Mouse (Mus musculus): Measurements from ENCODE around the gene Hbs1l. TPM values are rescaled to one million over a fixed set of nuclear protein-coding genes. Genes with fewer than 3 reads are reported as not detected.

The Hbs1l gene
- total and polyA plus RNA-seq, 2 experiments from 2014 or later: 61.3 to 78.3 TPM

DNA sequence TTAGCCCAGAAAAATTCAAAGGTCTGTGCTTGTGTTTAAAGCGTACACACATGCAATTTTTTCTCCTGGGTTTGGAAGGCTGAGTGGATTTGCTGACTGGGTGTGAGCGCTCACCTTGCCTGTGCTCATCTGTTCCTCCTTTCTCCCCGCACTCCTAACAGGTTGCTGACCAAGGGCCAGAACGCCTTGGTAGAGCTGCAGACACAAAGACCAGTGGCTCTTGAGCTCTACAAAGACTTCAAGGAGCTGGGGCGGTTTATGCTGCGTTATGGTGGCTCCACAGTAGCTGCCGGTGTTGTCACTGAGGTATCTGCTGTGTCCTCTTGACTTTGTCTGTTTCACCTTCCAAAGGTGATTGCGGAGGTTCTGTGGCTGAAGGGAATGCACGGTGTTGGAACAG lies 71.7 kb downstream of the Hbs1l start:
- Histone ChIP-seq H3K4me2 (ENCODE audit: low read depth, low read length) (no peak overlapping the region), H3K27me3 (ENCODE audit: insufficient read depth, low read length) (no peaks in the 10 kb centered on the region), H3K9ac (replicated peaks; ENCODE audit: low read length) (no peak overlapping the region), H3K27ac (no peak overlapping the region), H3K4me1 (ENCODE audit: insufficient read depth, low read length) (no peaks in the 10 kb centered on the region), H3K4me3 (ENCODE audit: low read length) (no peak overlapping the region), H3K9me3 (ENCODE audit: low read length) (no peaks in the 10 kb centered on the region), H3K36me3 (ENCODE audit: insufficient read depth, low read length) (peaks cover 20% of the 10 kb centered on the region)
- ATAC-seq (no peak), DNase-seq (ENCODE audit: low spot score) (no peak)
- TF ChIP-seq CTCF (IDR thresholded peaks at IDR 0.05; ENCODE audit: low read depth): no peak
- WGBS: 96% methylated on average over 9 of the region's 9 CpGs

DNA sequence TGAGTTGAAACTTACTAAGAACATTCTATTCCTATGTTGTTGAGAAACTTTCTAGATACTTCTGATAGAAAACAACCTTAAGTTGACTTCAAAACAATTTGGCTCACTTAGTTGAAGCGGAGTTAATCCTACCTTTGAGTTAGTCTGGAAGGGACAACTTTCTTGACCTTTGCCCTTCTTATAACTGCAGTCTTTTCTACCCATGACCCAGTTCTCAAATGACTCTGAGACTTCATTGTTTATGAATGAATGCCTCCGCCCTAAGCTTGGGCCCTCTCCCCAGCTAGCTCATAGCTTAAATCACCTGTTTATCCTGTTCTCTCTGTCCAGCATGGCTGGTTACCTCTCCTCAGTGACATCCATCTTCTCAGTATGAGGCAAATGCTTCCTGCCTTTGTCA lies 73.8 kb downstream of the Hbs1l start:
- peaks cover 20% of the 10 kb centered on the region for H3K36me3 ChIP-seq (ENCODE audit: insufficient read depth, low read length)

DNA sequence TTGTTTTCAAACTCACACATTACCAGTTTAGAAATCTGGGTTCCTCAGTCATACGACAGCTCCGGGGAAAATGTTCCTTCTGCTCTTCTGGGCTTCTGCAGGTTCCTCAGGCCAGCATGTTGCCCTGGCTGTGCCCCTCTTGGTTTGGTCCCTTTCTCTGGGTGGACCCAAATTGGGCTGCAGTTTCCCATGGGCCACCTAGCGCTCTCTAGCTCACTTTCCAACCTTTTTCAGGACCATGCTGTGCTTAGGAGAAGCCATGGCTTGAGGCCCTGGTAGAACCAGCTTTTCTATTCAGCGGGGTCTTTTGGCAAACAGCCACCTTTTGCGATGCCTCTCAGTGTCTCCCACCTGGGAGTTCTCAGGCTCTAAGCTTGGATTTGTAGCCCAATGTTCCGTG lies 76.5 kb downstream of the Hbs1l start:
- H3K9ac ChIP-seq (replicated peaks; ENCODE audit: low read length): no peak overlapping the region
- no peaks in the 10 kb centered on the region for H3K27me3 ChIP-seq (ENCODE audit: insufficient read depth, low read length)
- no peaks in the 10 kb centered on the region for H3K4me1 ChIP-seq (ENCODE audit: insufficient read depth, low read length)
- ATAC-seq (no peak), DNase-seq (ENCODE audit: low spot score) (no peak)
- H3K9me3 ChIP-seq (ENCODE audit: low read length): no peaks in the 10 kb centered on the region
- TF ChIP-seq CTCF (IDR thresholded peaks at IDR 0.05; ENCODE audit: low read depth): no peak
- no peak overlapping the region for H3K27ac ChIP-seq
- H3K4me2 ChIP-seq (ENCODE audit: low read depth, low read length): no peak overlapping the region
- H3K4me3 ChIP-seq (ENCODE audit: low read length): no peak overlapping the region
- peaks cover 13% of the 10 kb centered on the region for H3K36me3 ChIP-seq (ENCODE audit: insufficient read depth, low read length)
- WGBS: 89% methylated on average over 6 of the region's 6 CpGs

More for the DNA sequence above, 73.8 kb downstream of the Hbs1l start:
- H3K27ac ChIP-seq: no peak overlapping the region
- H3K4me1 ChIP-seq (ENCODE audit: insufficient read depth, low read length): no peaks in the 10 kb centered on the region
- H3K27me3 ChIP-seq (ENCODE audit: insufficient read depth, low read length): no peaks in the 10 kb centered on the region
- H3K4me2 ChIP-seq (ENCODE audit: low read depth, low read length): no peak overlapping the region
- H3K9me3 ChIP-seq (ENCODE audit: low read length): no peaks in the 10 kb centered on the region
- H3K4me3 ChIP-seq (ENCODE audit: low read length): no peak overlapping the region
- DNase-seq (ENCODE audit: low spot score): no peak
- H3K9ac ChIP-seq (replicated peaks; ENCODE audit: low read length): no peak overlapping the region
- no peak for TF ChIP-seq CTCF (IDR thresholded peaks at IDR 0.05; ENCODE audit: low read depth)
- no peak for ATAC-seq
- WGBS: 89% methylated on average over 2 of the region's 2 CpGs

DNA sequence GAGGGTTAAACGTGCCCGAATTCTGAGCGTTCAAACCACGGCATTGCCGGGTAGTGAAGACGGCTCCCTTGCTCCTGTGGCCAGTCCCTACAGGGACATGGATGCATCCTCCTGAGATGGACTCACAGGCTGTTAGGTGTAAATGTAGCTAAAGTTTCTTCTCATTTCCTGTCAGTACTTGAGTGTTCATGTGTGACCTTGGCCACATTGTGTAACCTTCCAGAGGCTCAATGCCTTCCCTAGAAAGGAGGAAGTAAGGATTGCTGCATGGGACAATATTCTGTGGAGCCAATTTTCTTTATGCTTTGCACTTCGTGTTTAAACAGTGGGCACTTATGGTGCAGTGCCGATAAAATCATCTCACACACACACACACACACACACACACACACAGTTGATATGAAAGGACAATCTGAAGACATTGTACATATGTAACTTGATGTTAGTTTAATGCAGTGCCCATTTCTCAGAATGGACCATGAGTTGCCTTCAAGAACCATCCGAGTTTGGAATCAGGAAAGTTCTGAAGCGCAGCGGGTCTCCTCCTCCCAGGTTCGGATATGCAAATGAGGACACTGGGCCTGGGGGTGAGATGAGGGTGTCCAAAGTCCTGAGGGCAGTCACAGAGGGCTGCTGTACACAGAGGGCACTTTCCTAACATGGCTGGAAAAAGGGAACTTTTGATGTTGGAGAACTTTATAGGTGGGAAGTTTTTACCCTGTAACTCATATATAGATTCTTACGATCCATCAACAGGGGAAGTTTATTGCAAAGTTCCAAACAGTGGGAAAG lies 81.1 kb downstream of the Hbs1l start, which contains the start of gene Aldh8a1:
Aldh8a1 (plus strand) TSS at position 610 of the 792 bp plus-strand sequence.
- WGBS: 83% methylated on average over 13 of the region's 13 CpGs
- H3K9ac ChIP-seq (replicated peaks; ENCODE audit: low read length): no peak within 1 kb of the TSS
- no peak for TF ChIP-seq CTCF (IDR thresholded peaks at IDR 0.05; ENCODE audit: low read depth)
- H3K27me3 ChIP-seq (ENCODE audit: insufficient read depth, low read length): no peaks in the 10 kb centered on the region
- ATAC-seq (no peak), DNase-seq (ENCODE audit: low spot score) (no peak)
- H3K9me3 ChIP-seq (ENCODE audit: low read length): no peaks in the 10 kb centered on the region
- no peaks in the 10 kb centered on the region for H3K36me3 ChIP-seq (ENCODE audit: insufficient read depth, low read length)
- no peaks in the 10 kb centered on the region for H3K4me1 ChIP-seq (ENCODE audit: insufficient read depth, low read length)
- H3K4me2 ChIP-seq (ENCODE audit: low read depth, low read length): no peak within 1 kb of the TSS
- H3K27ac ChIP-seq: no peak within 1 kb of the TSS
- H3K4me3 ChIP-seq (ENCODE audit: low read length): no peak within 1 kb of the TSS

DNA sequence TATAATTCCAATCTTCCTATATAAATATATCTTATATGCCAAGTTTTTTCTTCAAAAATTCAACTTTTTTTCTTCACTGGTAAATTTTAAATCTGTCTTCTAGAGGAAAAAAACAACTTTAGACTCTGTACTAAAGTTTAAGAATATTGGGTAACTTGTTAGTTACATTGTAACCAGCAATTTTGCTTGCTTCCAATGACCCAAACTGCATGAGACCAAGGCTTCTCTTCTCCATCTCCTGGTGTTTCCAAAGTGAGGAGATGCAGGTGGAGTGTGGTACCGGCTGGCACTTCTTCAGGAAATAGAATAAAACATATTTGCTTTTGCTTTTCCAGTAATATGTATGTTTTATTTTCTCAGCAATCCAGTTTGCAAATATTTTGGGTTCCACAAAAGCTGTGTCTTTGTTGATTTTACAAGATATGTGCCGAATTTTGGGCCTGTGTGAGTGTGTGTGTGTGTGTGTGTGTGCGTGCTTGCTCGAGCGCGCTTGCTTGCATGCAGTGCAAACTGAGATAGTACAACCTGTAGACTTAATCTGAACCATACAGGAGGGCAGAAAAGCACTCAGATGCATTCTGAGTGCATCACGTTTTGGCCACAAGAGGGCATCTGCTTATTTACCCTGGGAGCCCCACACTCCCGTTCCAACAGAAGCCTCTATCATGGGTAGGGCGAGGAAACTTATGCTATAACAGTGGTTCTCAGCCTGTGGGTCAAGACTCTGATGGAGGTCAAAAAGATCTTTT lies 82.6 kb downstream of the Hbs1l start:
- Histone ChIP-seq H3K4me3 (ENCODE audit: low read length) (no peak overlapping the region), H3K9ac (replicated peaks; ENCODE audit: low read length) (no peak overlapping the region)
- WGBS: 70% methylated on average over 9 of the region's 9 CpGs

DNA sequence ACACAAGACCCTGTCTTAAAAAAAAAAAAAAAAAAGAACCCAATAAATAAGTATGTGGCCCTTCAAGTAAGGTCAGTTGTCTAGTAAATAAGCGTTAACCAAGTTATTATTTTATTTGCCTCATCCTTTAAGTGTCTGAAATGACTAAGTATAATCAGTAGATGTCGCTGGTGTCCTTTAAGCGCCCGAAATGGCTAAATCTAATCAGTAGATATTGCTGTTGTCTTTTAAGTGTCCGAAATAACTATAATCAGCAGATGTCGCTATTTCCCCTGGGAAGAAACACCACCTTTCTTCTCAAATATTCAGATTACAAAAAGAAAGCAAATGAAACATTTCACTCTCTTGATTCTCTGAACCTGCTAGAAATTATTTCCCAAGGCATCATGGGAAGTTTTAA lies 87.1 kb downstream of the Hbs1l start:
- Histone ChIP-seq H3K4me3 (ENCODE audit: low read length) (no peak overlapping the region), H3K4me2 (ENCODE audit: low read depth, low read length) (no peak overlapping the region), H3K4me1 (ENCODE audit: insufficient read depth, low read length) (no peaks in the 10 kb centered on the region), H3K27ac (no peak overlapping the region), H3K27me3 (ENCODE audit: insufficient read depth, low read length) (no peaks in the 10 kb centered on the region), H3K9ac (replicated peaks; ENCODE audit: low read length) (no peak overlapping the region), H3K9me3 (ENCODE audit: low read length) (no peaks in the 10 kb centered on the region), H3K36me3 (ENCODE audit: insufficient read depth, low read length) (no peaks in the 10 kb centered on the region)
- DNase-seq (ENCODE audit: low spot score): peak; percentile 92
- 0 out of 2 replicates have a peak, but pooled peaks have one; percentile 43 for ATAC-seq
- peak; percentile 89 for TF ChIP-seq CTCF (IDR thresholded peaks at IDR 0.05; ENCODE audit: low read depth)
- 22% methylated on average over 6 of the region's 6 CpGs for WGBS

More for the DNA sequence above, 82.6 kb downstream of the Hbs1l start:
- Histone ChIP-seq H3K27me3 (ENCODE audit: insufficient read depth, low read length) (no peaks in the 10 kb centered on the region), H3K27ac (no peak overlapping the region), H3K36me3 (ENCODE audit: insufficient read depth, low read length) (no peaks in the 10 kb centered on the region), H3K4me1 (ENCODE audit: insufficient read depth, low read length) (no peaks in the 10 kb centered on the region), H3K4me2 (ENCODE audit: low read depth, low read length) (no peak overlapping the region), H3K9me3 (ENCODE audit: low read length) (no peaks in the 10 kb centered on the region)
- ATAC-seq (no peak), DNase-seq (ENCODE audit: low spot score) (no peak)
- peak; percentile 53 for TF ChIP-seq CTCF (IDR thresholded peaks at IDR 0.05; ENCODE audit: low read depth)

All from hindbrain, postnatal 0 days (tissue).